Mouse (Mus musculus) ES-E14 (cell line): ENCODE data around the gene Dda1. TPM values are rescaled to one million over a fixed set of nuclear protein-coding genes. Genes with fewer than 3 reads are reported as not detected.

Experiments used
- DNase-seq: peaks from one replicate; pipeline ENCODE4 v3.0.0-alpha.2; 2013; ENCODE audit warnings: low read depth, low spot score
- H3K27ac ChIP-seq: 2 replicates; pipeline ENCODE4 v1.5.1; 2012; ENCODE audit warnings: low read depth, mild to moderate bottlenecking, low read length, moderate library complexity, mixed read lengths; ENCODE audit not compliant: poor library complexity, insufficient read depth, severe bottlenecking
- H3K36me3 ChIP-seq: 2 replicates; pipeline ENCODE4 v1.6.1; 2012; ENCODE audit warnings: mild to moderate bottlenecking, low read length, moderate library complexity, mixed read lengths; ENCODE audit not compliant: control insufficient read depth, poor library complexity, insufficient read depth, severe bottlenecking
- H3K4me1 ChIP-seq, 2 experiments: fragments of 150-350 bp in 1 of 2; sonication (generic) in 1 of 2; 2 replicates each; pipeline ENCODE4 v1.6.1; 2012; ENCODE audit warnings: low read length in 2 of 2, mild to moderate bottlenecking in 1 of 2, mixed read lengths in 1 of 2; ENCODE audit not compliant: control insufficient read depth in 2 of 2, insufficient read depth in 2 of 2, poor library complexity in 1 of 2
- H3K4me3 ChIP-seq, 2 experiments: fragments of 150-350 bp in 1 of 2; sonication (generic) in 1 of 2; 2 replicates each; pipeline ENCODE4 v1.5.1; 2012; ENCODE audit warnings: low read length in 2 of 2, low read depth in 1 of 2, mild to moderate bottlenecking in 1 of 2, mixed read lengths in 1 of 2; ENCODE audit not compliant: insufficient read depth in 1 of 2, poor library complexity in 1 of 2, severe bottlenecking in 1 of 2
- H3K9ac ChIP-seq: 2 replicates; pipeline ENCODE4 v1.6.1; 2012; ENCODE audit warnings: low read depth, mild to moderate bottlenecking, low read length, mixed read lengths; ENCODE audit not compliant: poor library complexity, insufficient read depth, severe bottlenecking
- H3K9me3 ChIP-seq: fragments of 150-350 bp; sonication (generic); 2 replicates; pipeline ENCODE4 v1.6.1; 2012; ENCODE audit warnings: low read depth, mild to moderate bottlenecking, low read length; ENCODE audit not compliant: control insufficient read depth, insufficient read depth
- CHD2 ChIP-seq: IDR thresholded peaks from 2 replicates; pipeline ENCODE4 v1.6.1; 2014; ENCODE audit warnings: mild to moderate bottlenecking, low read depth, low read length, inconsistent platforms
- HCFC1 ChIP-seq: IDR thresholded peaks from 2 replicates; pipeline ENCODE4 v1.6.1; 2012; ENCODE audit warnings: low read length, inconsistent platforms, borderline replicate concordance; ENCODE audit not compliant: insufficient read depth
- MAFK ChIP-seq: IDR thresholded peaks from 2 replicates; pipeline ENCODE4 v1.6.1; 2014; ENCODE audit warnings: mild to moderate bottlenecking, low read depth, low read length, inconsistent platforms; ENCODE audit not compliant: insufficient read depth
- ZC3H11A ChIP-seq: IDR thresholded peaks from 2 replicates; pipeline ENCODE4 v1.6.1; 2012; ENCODE audit warnings: low read depth, mild to moderate bottlenecking, inconsistent platforms, low read length, borderline replicate concordance
- ZNF384 ChIP-seq: IDR thresholded peaks from 2 replicates; pipeline ENCODE4 v1.6.1; 2012; ENCODE audit warnings: low read depth, low read length, inconsistent platforms
- in situ Hi-C, 2 experiments: fragments of 600-800 bp; cut with MboI; formaldehyde crosslinking; loops; one replicate each; pipeline ENCODE4 v1.15.1; 2025; ENCODE audit warnings: low sequenced_read_pairs in 2 of 2, inconsistent platforms in 1 of 2; ENCODE audit not compliant: unreplicated experiment in 2 of 2
- total RNA-seq: library from RNA; depleted of rRNA; stranded (reverse); fragments of 300-350 nt; gene quantifications from 2 replicates; pipeline ENCODE4 v1.2.3, GENCODE M21; 2012

Gene Dda1
- total RNA-seq, 1 experiment, result 65.1 TPM

GRCm38 (mm10) chr8:71477196-71477845, 8.3 kb downstream of the Dda1 start:
- Histone ChIP-seq H3K27ac (no peak overlapping the region), H3K9me3 (no peaks in the 10 kb centered on the region), H3K9ac (peak overlapping the region; percentile 65; the same call in 1 of the 2 replicates), H3K4me3 (peak overlapping the region; percentile 43 to 81), H3K36me3 (peaks cover 21% of the 10 kb centered on the region), H3K4me1 (peaks cover 0 to 7% of the 10 kb centered on the region in 2 experiments; a peak in 1 of 4 replicates)
- in situ Hi-C loops, result no loop called here
- DNase-seq, result no peak
- no peak for TF ChIP-seq MAFK
- TF ChIP-seq ZNF384, result 0 out of 2 replicates have a peak, but pooled peaks have one; percentile 12
- TF ChIP-seq ZC3H11A, result no peak
- TF ChIP-seq HCFC1, result 0 out of 2 replicates have a peak, but pooled peaks have one; percentile 51
- TF ChIP-seq CHD2, result no peak

GRCm38 (mm10) chr8:71478943-71479342, 9.9 kb downstream of the Dda1 start:
- TF ChIP-seq HCFC1 (no peak), CHD2 (no peak), MAFK (no peak), ZNF384 (no peak), ZC3H11A (no peak)
- H3K4me1 ChIP-seq, result peaks cover 0 to 7% of the 10 kb centered on the region in 2 experiments; a peak in 1 of 4 replicates
- no peak overlapping the region for H3K9ac ChIP-seq
- H3K27ac ChIP-seq, result no peak overlapping the region
- peaks cover 11% of the 10 kb centered on the region; the same call in 1 of the 2 replicates for H3K36me3 ChIP-seq
- no peak for DNase-seq
- in situ Hi-C loops, result no loop called here
- H3K4me3 ChIP-seq, result no peak overlapping the region
- H3K9me3 ChIP-seq, result no peaks in the 10 kb centered on the region

- Histone ChIP-seq H3K9me3 (no peaks in the 10 kb centered on the region), H3K4me1 (peaks cover 0 to 13% of the 10 kb centered on the region in 2 experiments; a peak in 1 of 4 replicates), H3K4me3 (no peak overlapping the region; a peak in 1 of 4 replicates), H3K9ac (no peak overlapping the region), H3K36me3 (no peaks in the 10 kb centered on the region), H3K27ac (no peak overlapping the region)
- in situ Hi-C loops, result no loop called here
- peak; percentile 96 for DNase-seq
- TF ChIP-seq CHD2, result peak; percentile 86
- TF ChIP-seq HCFC1, result no peak
These were observed 14.9 kb downstream of the Dda1 start for GRCm38 (mm10) chr8:71483932-71484331.

- Histone ChIP-seq H3K36me3 (peaks cover 2% of the 10 kb centered on the region; the same call in 1 of the 2 replicates), H3K4me1 (peaks cover 0 to 15% of the 10 kb centered on the region in 2 experiments; a peak in 1 of 4 replicates), H3K9me3 (no peaks in the 10 kb centered on the region), H3K27ac (no peak overlapping the region), H3K9ac (no peak overlapping the region), H3K4me3 (peak overlapping the region in 1 of 2 experiments; percentile 9; a peak in 1 of 4 replicates)
- DNase-seq, result no peak
- in situ Hi-C loops, result no loop called here
- TF ChIP-seq HCFC1 (no peak), CHD2 (no peak), ZC3H11A (no peak), ZNF384 (no peak), MAFK (no peak)
These were observed 15.7 kb downstream of the Dda1 start for GRCm38 (mm10) chr8:71484736-71485135.
